Mouse (Mus musculus) liver, embryonic 14.5 days (tissue): ENCODE data around the gene Ccdc92b. TPM values are rescaled to one million over a fixed set of nuclear protein-coding genes. Genes with fewer than 3 reads are reported as not detected.
A peak's percentile ranks its signal among the peaks of the same experiment; 100 is the strongest.

Experiments
- ATAC-seq: fragments of 200-750 bp; cut with Nextera tagmentation; 2 replicates; pipeline ENCODE4 v1.8.0; 2017; ENCODE audit warnings: moderate number of reproducible peaks, mild to moderate bottlenecking, moderate library complexity; ENCODE audit not compliant: insufficient read depth
- DNase-seq, 3 experiments: peaks; one replicate each; pipeline ENCODE4 v3.0.0-alpha.2; 2012 to 2013; ENCODE audit warnings: low read depth in 3 of 3, low spot score in 3 of 3
- H3K27ac ChIP-seq: fragments of 300-500 bp; sonication (generic); 2 replicates; pipeline ENCODE4 v1.5.1; 2014; ENCODE audit warnings: moderate library complexity, mild to moderate bottlenecking, control low read depth, inconsistent platforms
- H3K27me3 ChIP-seq: fragments of 300-500 bp; sonication (generic); 2 replicates; pipeline ENCODE4 v1.6.1; 2014; ENCODE audit warnings: mild to moderate bottlenecking, low read length, moderate library complexity; ENCODE audit not compliant: control insufficient read depth, insufficient read depth
- H3K36me3 ChIP-seq: fragments of 300-500 bp; sonication (generic); replicated peaks from 2 replicates; pipeline ENCODE4 v1.6.1; 2014; ENCODE audit warnings: low read depth; ENCODE audit not compliant: control insufficient read depth, insufficient read depth
- H3K4me1 ChIP-seq, 2 experiments: fragments of 200-500 bp in 1 of 2; fragments of 300-500 bp in 1 of 2; sonication (generic) in 1 of 2; replicated peaks; 2 replicates each; pipeline ENCODE4 v1.6.1; 2012 to 2014; ENCODE audit warnings: antibody characterized with exemption in 1 of 2, inconsistent platforms in 1 of 2, low read length in 1 of 2; ENCODE audit not compliant: control insufficient read depth in 2 of 2, insufficient read depth in 2 of 2
- H3K4me2 ChIP-seq: fragments of 300-500 bp; sonication (generic); 2 replicates; pipeline ENCODE4 v1.6.1; 2014; ENCODE audit warnings: low read depth, mild to moderate bottlenecking, control low read depth, moderate library complexity
- H3K4me3 ChIP-seq, 2 experiments: fragments of 200-500 bp in 1 of 2; fragments of 300-500 bp in 1 of 2; sonication (generic) in 1 of 2; 2 replicates each; pipeline ENCODE4 v1.5.1; 2012 to 2014; ENCODE audit warnings: low read depth in 2 of 2, low read length in 2 of 2, mild to moderate bottlenecking in 2 of 2, control low read depth in 1 of 2, inconsistent platforms in 1 of 2, moderate library complexity in 1 of 2; ENCODE audit not compliant: insufficient read depth in 1 of 2
- H3K9ac ChIP-seq: fragments of 300-500 bp; sonication (generic); replicated peaks from 2 replicates; pipeline ENCODE4 v1.6.1; 2014; ENCODE audit warnings: mild to moderate bottlenecking, control low read depth, moderate library complexity
- H3K9me3 ChIP-seq: fragments of 300-500 bp; sonication (generic); 2 replicates; pipeline ENCODE4 v1.6.1; 2016; ENCODE audit warnings: low read length, mixed read lengths; ENCODE audit not compliant: control insufficient read depth
- CTCF ChIP-seq: IDR thresholded peaks from 2 replicates; pipeline ENCODE4 v1.5.1; 2016; ENCODE audit warnings: antibody characterized with exemption, low read depth, control low read depth
- EP300 ChIP-seq: IDR thresholded peaks from 2 replicates; pipeline ENCODE4 v1.6.1; 2016; ENCODE audit warnings: antibody characterized with exemption, low read depth
- WGBS: fragments of 180-500 bp; shearing (Covaris S2); extraction: QIAGEN DNeasy Blood & Tissue Kit; methylation state at CpG from one replicate; pipeline ENCODE4 v1.1.7; 2014; ENCODE audit not compliant: insufficient replicate concordance; 5-methylcytosine and 5-hydroxymethylcytosine counted together
- polyA plus RNA-seq, 2 experiments: library from polyadenylated mRNA; depleted of rRNA in 1 of 2; stranded (reverse) in 1 of 2; unstranded in 1 of 2; fragments of >200 nt; fragmentation: Nextera tagmentation in 1 of 2; extraction: Ambion mirVana in 1 of 2; gene quantifications; 2 replicates each; pipeline versions ENCODE4 v1.2.1 to v1.2.3; 2012 to 2014

Ccdc92b gene
- 12.7 and 13.1 TPM in 2 replicates for polyA plus RNA-seq (2012; rRNA removed)
- 10.2 and 12.6 TPM in 2 replicates for polyA plus RNA-seq (2014; fragmentation: Nextera tagmentation; extraction: Ambion mirVana)

- Histone ChIP-seq H3K4me3 (peak within 1 kb of the TSS; percentile 74 to 87), H3K4me2 (peak within 1 kb of the TSS; percentile 72), H3K27ac (peak within 1 kb of the TSS; percentile 96), H3K9me3 (no peaks in the 10 kb centered on the region), H3K9ac (peak within 1 kb of the TSS; percentile 83), H3K36me3 (peaks cover 16% of the 10 kb centered on the region), H3K4me1 (peaks cover 27 to 41% of the 10 kb centered on the region in 2 experiments), H3K27me3 (peaks cover 42% of the 10 kb centered on the region)
- no peak for TF ChIP-seq EP300
- TF ChIP-seq CTCF: peak; percentile 32; the same call in 1 of the 2 replicates
- peak; percentile 51 to 70 (median 53) for DNase-seq
- ATAC-seq: peak; percentile 69
- 1% methylated on average over 56 of the region's 63 CpGs for WGBS
Observed at GRCm38 (mm10) chr11:74619201-74619955, at the start of gene Ccdc92b. Gene Ccdc92b (plus strand): TSS chr11:74619605.

DNA sequence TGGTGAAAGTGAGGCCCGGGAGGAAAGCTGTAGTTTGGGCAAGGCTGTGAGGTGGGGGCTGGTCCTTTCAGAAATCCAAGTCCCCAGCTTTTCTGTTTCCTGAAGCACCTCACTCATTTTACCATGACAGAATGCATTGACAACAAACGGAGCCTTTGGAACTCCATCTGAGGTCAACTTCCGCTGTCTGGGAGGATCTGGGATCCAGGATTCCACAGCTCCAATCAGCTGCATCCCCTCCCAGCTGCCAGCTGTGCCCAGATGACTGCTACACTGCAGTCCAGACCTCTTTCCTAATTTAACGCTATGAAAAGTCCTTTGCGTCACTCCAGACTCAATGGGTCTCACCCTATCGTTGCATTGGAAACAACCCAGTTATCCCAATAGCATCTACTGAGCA lies 49.7 kb upstream of the Ccdc92b start:
- H3K27me3 ChIP-seq: no peaks in the 10 kb centered on the region
- H3K9me3 ChIP-seq: no peaks in the 10 kb centered on the region
- ATAC-seq (no peak), DNase-seq (no peak)
- TF ChIP-seq EP300: no peak
- no peak for TF ChIP-seq CTCF
- no peak overlapping the region for H3K4me2 ChIP-seq
- no peak overlapping the region for H3K9ac ChIP-seq
- H3K4me1 ChIP-seq: peaks cover 35 to 55% of the 10 kb centered on the region in 2 experiments
- 79% methylated on average over 6 of the region's 6 CpGs for WGBS
- H3K4me3 ChIP-seq: no peak overlapping the region
- H3K27ac ChIP-seq: no peak overlapping the region
- no peaks in the 10 kb centered on the region for H3K36me3 ChIP-seq

- H3K9ac ChIP-seq: peak overlapping the region; percentile 72
- peak; percentile 55 to 79 (median 58) for DNase-seq
- peak; percentile 77 for ATAC-seq
- WGBS: 23% methylated on average over 6 of the region's 6 CpGs
- peak overlapping the region; percentile 100 for H3K27ac ChIP-seq
- peaks cover 61 to 79% of the 10 kb centered on the region in 2 experiments for H3K4me1 ChIP-seq
- TF ChIP-seq EP300: 0 out of 2 replicates have a peak, but pooled peaks have one; percentile 4
- peak; percentile 57 for TF ChIP-seq CTCF
- no peaks in the 10 kb centered on the region for H3K27me3 ChIP-seq
- H3K4me3 ChIP-seq: peak overlapping the region; percentile 15 to 48
- H3K4me2 ChIP-seq: peak overlapping the region; percentile 84
- H3K36me3 ChIP-seq: no peaks in the 10 kb centered on the region
- H3K9me3 ChIP-seq: no peaks in the 10 kb centered on the region
Observed at GRCm38 (mm10) chr11:74572459-74573061, 46.8 kb upstream of the Ccdc92b start.

GRCm38 (mm10) chr11:74574768-74575434 lies 44.5 kb upstream of the Ccdc92b start:
- Histone ChIP-seq H3K4me1 (peaks cover 76 to 87% of the 10 kb centered on the region in 2 experiments), H3K4me2 (peak overlapping the region; percentile 78)

More at GRCm38 (mm10) chr11:74574768-74575434, 44.5 kb upstream of the Ccdc92b start:
- H3K27ac ChIP-seq: peak overlapping the region; percentile 100
- peak in 1 of 3 experiments; percentile 75 for DNase-seq
- H3K9ac ChIP-seq: peak overlapping the region; percentile 67
- no peak overlapping the region for H3K4me3 ChIP-seq
- no peaks in the 10 kb centered on the region for H3K27me3 ChIP-seq
- no peaks in the 10 kb centered on the region for H3K9me3 ChIP-seq
- TF ChIP-seq EP300 (peak; percentile 94), CTCF (no peak)
- ATAC-seq: peak; percentile 35
- WGBS: 35% methylated on average over 4 of the region's 4 CpGs
- no peaks in the 10 kb centered on the region for H3K36me3 ChIP-seq
